Mouse (Mus musculus): ENCODE data around the gene Tbx1. TPM values are rescaled to one million over a fixed set of nuclear protein-coding genes. Genes with fewer than 3 reads are reported as not detected.
A peak's percentile ranks its signal among the peaks of the same experiment; 100 is the strongest.

Tbx1 gene
- polyA plus RNA-seq, 1 experiment from 2014 or later, result 1.4 TPM

DNA sequence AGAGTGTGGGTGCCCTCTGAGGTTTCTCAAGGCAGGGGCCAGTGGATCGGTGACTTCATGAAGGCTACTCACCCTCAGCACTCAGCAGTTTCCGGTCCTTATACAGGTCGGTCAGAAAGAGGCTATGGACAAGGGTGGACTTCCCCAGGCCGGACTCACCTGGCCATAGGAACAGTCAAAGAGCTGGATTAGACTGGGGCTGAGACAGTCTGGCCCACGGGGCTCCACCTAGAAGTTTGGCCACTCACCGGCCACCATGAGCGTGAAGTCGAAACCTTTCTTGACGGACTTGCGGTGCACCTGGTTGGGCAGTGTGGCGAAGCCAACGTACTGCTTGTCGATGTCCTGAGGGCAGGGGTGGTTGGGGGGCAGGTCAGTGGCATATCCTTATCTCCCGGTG is 34.6 kb upstream of the Tbx1 start:
- WGBS (ENCODE audit: insufficient replicate concordance), result 32% methylated on average over 14 of the region's 14 CpGs
- no peak overlapping the region for H3K9ac ChIP-seq (ENCODE audit: low read depth, low read length)
- H3K9me3 ChIP-seq (replicated peaks; ENCODE audit: control insufficient read depth, low read length), result no peaks in the 10 kb centered on the region
- ATAC-seq (replicated peaks; ENCODE audit: insufficient number of reproducible peaks, low FRiP score, low TSS enrichment), result no peak
- peaks cover 94% of the 10 kb centered on the region for H3K27me3 ChIP-seq (ENCODE audit: control insufficient read depth, insufficient read depth, low read length)
- H3K4me1 ChIP-seq (ENCODE audit: control insufficient read depth, insufficient read depth, low read length), result peaks cover 28% of the 10 kb centered on the region
- no peak overlapping the region for H3K27ac ChIP-seq (ENCODE audit: low read depth, low read length)
- no peak overlapping the region for H3K4me2 ChIP-seq
- no peak overlapping the region for H3K4me3 ChIP-seq (ENCODE audit: low read depth, low read length)
- no peaks in the 10 kb centered on the region for H3K36me3 ChIP-seq (ENCODE audit: control insufficient read depth, insufficient read depth, low read length)

GRCm38 (mm10) chr16:18624641-18625040 is 34.2 kb upstream of the Tbx1 start:
- no peak overlapping the region for H3K27ac ChIP-seq (ENCODE audit: low read depth, low read length)
- no peak overlapping the region for H3K4me3 ChIP-seq (ENCODE audit: low read depth, low read length)
- H3K36me3 ChIP-seq (ENCODE audit: control insufficient read depth, insufficient read depth, low read length), result no peaks in the 10 kb centered on the region
- peaks cover 96% of the 10 kb centered on the region for H3K27me3 ChIP-seq (ENCODE audit: control insufficient read depth, insufficient read depth, low read length)
- no peak overlapping the region for H3K4me2 ChIP-seq
- peaks cover 28% of the 10 kb centered on the region for H3K4me1 ChIP-seq (ENCODE audit: control insufficient read depth, insufficient read depth, low read length)
- 25% methylated on average over 15 of the region's 15 CpGs for WGBS (ENCODE audit: insufficient replicate concordance)
- H3K9ac ChIP-seq (ENCODE audit: low read depth, low read length), result no peak overlapping the region
- ATAC-seq (replicated peaks; ENCODE audit: insufficient number of reproducible peaks, low FRiP score, low TSS enrichment), result no peak
- H3K9me3 ChIP-seq (replicated peaks; ENCODE audit: control insufficient read depth, low read length), result no peaks in the 10 kb centered on the region

GRCm38 (mm10) chr16:18623751-18624540 is 33.5 kb upstream of the Tbx1 start:
- 26% methylated on average over 15 of the region's 15 CpGs for WGBS (ENCODE audit: insufficient replicate concordance)
- Histone ChIP-seq H3K36me3 (ENCODE audit: control insufficient read depth, insufficient read depth, low read length) (no peaks in the 10 kb centered on the region), H3K4me3 (ENCODE audit: low read depth, low read length) (no peak overlapping the region), H3K4me1 (ENCODE audit: control insufficient read depth, insufficient read depth, low read length) (peaks cover 24% of the 10 kb centered on the region), H3K9me3 (replicated peaks; ENCODE audit: control insufficient read depth, low read length) (no peaks in the 10 kb centered on the region), H3K27ac (ENCODE audit: low read depth, low read length) (no peak overlapping the region), H3K27me3 (ENCODE audit: control insufficient read depth, insufficient read depth, low read length) (peaks cover 100% of the 10 kb centered on the region), H3K9ac (ENCODE audit: low read depth, low read length) (no peak overlapping the region), H3K4me2 (no peak overlapping the region)
- ATAC-seq (replicated peaks; ENCODE audit: insufficient number of reproducible peaks, low FRiP score, low TSS enrichment), result no peak

- H3K4me2 ChIP-seq, result no peak overlapping the region
- peaks cover 100% of the 10 kb centered on the region for H3K27me3 ChIP-seq (ENCODE audit: control insufficient read depth, insufficient read depth, low read length)
- no peaks in the 10 kb centered on the region for H3K36me3 ChIP-seq (ENCODE audit: control insufficient read depth, insufficient read depth, low read length)
- ATAC-seq (replicated peaks; ENCODE audit: insufficient number of reproducible peaks, low FRiP score, low TSS enrichment), result no peak
- peaks cover 24% of the 10 kb centered on the region for H3K4me1 ChIP-seq (ENCODE audit: control insufficient read depth, insufficient read depth, low read length)
- H3K9ac ChIP-seq (ENCODE audit: low read depth, low read length), result no peak overlapping the region
- no peak overlapping the region for H3K4me3 ChIP-seq (ENCODE audit: low read depth, low read length)
- 21% methylated on average over 29 of the region's 29 CpGs for WGBS (ENCODE audit: insufficient replicate concordance)
- H3K9me3 ChIP-seq (replicated peaks; ENCODE audit: control insufficient read depth, low read length), result no peaks in the 10 kb centered on the region
- no peak overlapping the region for H3K27ac ChIP-seq (ENCODE audit: low read depth, low read length)
These were observed 32.7 kb upstream of the Tbx1 start for GRCm38 (mm10) chr16:18622916-18623750.

DNA sequence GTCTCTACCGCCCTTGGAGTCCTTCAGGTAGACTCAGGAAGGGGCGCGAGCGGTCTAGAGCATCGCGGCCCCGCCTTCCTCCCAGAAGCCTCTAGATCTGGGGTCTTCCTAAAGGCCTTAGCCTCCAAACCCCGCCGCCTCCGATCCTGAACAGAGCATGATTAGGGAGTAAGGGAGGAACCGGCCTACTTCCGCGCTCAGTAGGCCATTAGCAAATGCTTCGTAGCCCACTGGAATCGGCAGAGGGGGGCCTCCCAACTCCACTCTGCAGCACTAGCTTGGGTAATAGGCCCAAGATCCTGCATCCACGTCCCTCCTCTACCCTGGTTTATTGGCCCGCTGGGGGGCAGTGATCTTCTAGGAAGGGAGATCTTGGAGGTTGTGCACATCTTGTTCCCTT is 31.5 kb upstream of the Tbx1 start, which contains the start of gene Gp1bb:
TSS of gene Gp1bb (minus strand) at position 385 of the 400 bp plus-strand sequence.
- WGBS (ENCODE audit: insufficient replicate concordance), result 4% methylated on average over 17 of the region's 17 CpGs
- no peak for ATAC-seq (replicated peaks; ENCODE audit: insufficient number of reproducible peaks, low FRiP score, low TSS enrichment)

GRCm38 (mm10) chr16:18621362-18622001 is 31.0 kb upstream of the Tbx1 start:
- Histone ChIP-seq H3K4me1 (ENCODE audit: control insufficient read depth, insufficient read depth, low read length) (peaks cover 28% of the 10 kb centered on the region), H3K4me2 (peak overlapping the region; percentile 97), H3K4me3 (ENCODE audit: low read depth, low read length) (peak overlapping the region; percentile 56), H3K9ac (ENCODE audit: low read depth, low read length) (no peak overlapping the region), H3K27ac (ENCODE audit: low read depth, low read length) (no peak overlapping the region), H3K9me3 (replicated peaks; ENCODE audit: control insufficient read depth, low read length) (no peaks in the 10 kb centered on the region), H3K36me3 (ENCODE audit: control insufficient read depth, insufficient read depth, low read length) (no peaks in the 10 kb centered on the region), H3K27me3 (ENCODE audit: control insufficient read depth, insufficient read depth, low read length) (peaks cover 98% of the 10 kb centered on the region)
- 1% methylated on average over 38 of the region's 38 CpGs for WGBS (ENCODE audit: insufficient replicate concordance)
- no peak for ATAC-seq (replicated peaks; ENCODE audit: insufficient number of reproducible peaks, low FRiP score, low TSS enrichment)

More for the DNA sequence above, 31.5 kb upstream of the Tbx1 start, which contains the start of gene Gp1bb:
- Histone ChIP-seq H3K27me3 (ENCODE audit: control insufficient read depth, insufficient read depth, low read length) (peaks cover 98% of the 10 kb centered on the region), H3K9ac (ENCODE audit: low read depth, low read length) (no peak within 1 kb of the TSS), H3K27ac (ENCODE audit: low read depth, low read length) (no peak within 1 kb of the TSS), H3K36me3 (ENCODE audit: control insufficient read depth, insufficient read depth, low read length) (no peaks in the 10 kb centered on the region), H3K4me3 (ENCODE audit: low read depth, low read length) (peak within 1 kb of the TSS; percentile 56), H3K4me2 (peak within 1 kb of the TSS; percentile 97), H3K9me3 (replicated peaks; ENCODE audit: control insufficient read depth, low read length) (no peaks in the 10 kb centered on the region), H3K4me1 (ENCODE audit: control insufficient read depth, insufficient read depth, low read length) (peaks cover 28% of the 10 kb centered on the region)

- under 1% methylated on average over 73 of the region's 74 CpGs for WGBS (ENCODE audit: insufficient replicate concordance)
These were observed 30.3 kb upstream of the Tbx1 start for GRCm38 (mm10) chr16:18620601-18621361.

DNA sequence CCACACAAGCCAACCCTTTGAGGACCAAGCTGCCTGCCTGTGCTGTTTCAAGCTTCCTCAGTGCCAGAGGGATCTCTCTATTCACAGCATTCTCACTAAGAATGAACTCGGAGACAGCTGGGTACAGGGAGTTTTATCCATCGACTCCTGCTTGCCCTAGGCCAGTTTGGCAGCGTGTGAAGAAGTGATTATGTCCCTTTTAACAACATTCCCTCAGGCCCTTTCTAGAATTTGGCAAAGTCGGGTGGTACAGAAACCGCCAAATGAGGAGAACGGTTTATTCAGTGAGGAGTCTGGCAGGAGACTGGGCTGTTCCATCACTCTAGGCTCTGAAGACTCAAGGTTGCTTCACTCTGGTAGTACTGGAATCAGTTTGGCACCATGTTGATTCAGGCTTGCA is 29.7 kb upstream of the Tbx1 start:
- H3K4me3 ChIP-seq (ENCODE audit: low read depth, low read length), result peak overlapping the region; percentile 56; the same call in 1 of the 2 replicates

More at GRCm38 (mm10) chr16:18620601-18621361, 30.3 kb upstream of the Tbx1 start:
- H3K9me3 ChIP-seq (replicated peaks; ENCODE audit: control insufficient read depth, low read length), result no peaks in the 10 kb centered on the region
- H3K4me2 ChIP-seq, result peak overlapping the region; percentile 97
- no peaks in the 10 kb centered on the region for H3K36me3 ChIP-seq (ENCODE audit: control insufficient read depth, insufficient read depth, low read length)
- H3K4me3 ChIP-seq (ENCODE audit: low read depth, low read length), result peak overlapping the region; percentile 56
- peaks cover 95% of the 10 kb centered on the region for H3K27me3 ChIP-seq (ENCODE audit: control insufficient read depth, insufficient read depth, low read length)
- no peak overlapping the region for H3K27ac ChIP-seq (ENCODE audit: low read depth, low read length)
- peaks cover 21% of the 10 kb centered on the region for H3K4me1 ChIP-seq (ENCODE audit: control insufficient read depth, insufficient read depth, low read length)
- 0 out of 2 replicates have a peak overlapping the region, but pooled peaks have one; percentile 34 for H3K9ac ChIP-seq (ENCODE audit: low read depth, low read length)
- no peak; the same call in 1 of the 2 replicates for ATAC-seq (replicated peaks; ENCODE audit: insufficient number of reproducible peaks, low FRiP score, low TSS enrichment)

More for the DNA sequence above, 29.7 kb upstream of the Tbx1 start:
- H3K9ac ChIP-seq (ENCODE audit: low read depth, low read length), result no peak overlapping the region
- no peak for ATAC-seq (replicated peaks; ENCODE audit: insufficient number of reproducible peaks, low FRiP score, low TSS enrichment)
- H3K4me1 ChIP-seq (ENCODE audit: control insufficient read depth, insufficient read depth, low read length), result peaks cover 20% of the 10 kb centered on the region
- no peaks in the 10 kb centered on the region for H3K9me3 ChIP-seq (replicated peaks; ENCODE audit: control insufficient read depth, low read length)
- no peak overlapping the region for H3K27ac ChIP-seq (ENCODE audit: low read depth, low read length)
- peaks cover 91% of the 10 kb centered on the region for H3K27me3 ChIP-seq (ENCODE audit: control insufficient read depth, insufficient read depth, low read length)
- peak overlapping the region; percentile 97 for H3K4me2 ChIP-seq
- WGBS (ENCODE audit: insufficient replicate concordance), result 20% methylated on average over 6 of the region's 6 CpGs
- no peaks in the 10 kb centered on the region for H3K36me3 ChIP-seq (ENCODE audit: control insufficient read depth, insufficient read depth, low read length)
